Mouse (Mus musculus): ENCODE data around the gene 1700001O22Rik. TPM values are rescaled to one million over a fixed set of nuclear protein-coding genes. Genes with fewer than 3 reads are reported as not detected.

Gene 1700001O22Rik
- total RNA-seq, 2 experiments from 2014 or later: 0.57 to 1.0 TPM

- intact Hi-C loops (cut with DNase I): no loop called here
- peak; percentile 68 to 70 for DNase-seq
These were observed 19.1 kb downstream of the 1700001O22Rik start for GRCm38 (mm10) chr2:30784078-30784994.

GRCm38 (mm10) chr2:30783346-30783745 lies 20.1 kb downstream of the 1700001O22Rik start:
- intact Hi-C loops (cut with DNase I): no loop called here
- DNase-seq: peak; percentile 69 to 79

GRCm38 (mm10) chr2:30782312-30783290 lies 20.9 kb downstream of the 1700001O22Rik start:
- intact Hi-C loops (cut with DNase I): no loop called here
- DNase-seq: no peak

- DNase-seq: no peak
- intact Hi-C loops (cut with DNase I): no loop called here
These were observed 24.2 kb downstream of the 1700001O22Rik start for GRCm38 (mm10) chr2:30779241-30779640.

- intact Hi-C loops (cut with DNase I): no loop called here
- DNase-seq: no peak
These were observed 25.2 kb downstream of the 1700001O22Rik start for GRCm38 (mm10) chr2:30778235-30778634.

- intact Hi-C loops (cut with DNase I): no loop called here
- DNase-seq: no peak
These were observed 26.2 kb downstream of the 1700001O22Rik start for GRCm38 (mm10) chr2:30777266-30777665.

- intact Hi-C loops (cut with DNase I): no loop called here
- DNase-seq: no peak
These were observed 27.5 kb downstream of the 1700001O22Rik start for GRCm38 (mm10) chr2:30775955-30776354.

- DNase-seq: peak in 1 of 2 experiments; percentile 37
- intact Hi-C loops (cut with DNase I): loop anchor here (5.0 kb wide), 1 partner anchor 51 kb away; no protein-coding TSS in a partner anchor
These were observed 30.0 kb downstream of the 1700001O22Rik start for GRCm38 (mm10) chr2:30773313-30774005.

- peak; percentile 49 to 50 for DNase-seq
- intact Hi-C loops (cut with DNase I): loop anchor here (5.0 kb wide), 1 partner anchor 50 kb away; no protein-coding TSS in a partner anchor
These were observed 30.7 kb downstream of the 1700001O22Rik start for GRCm38 (mm10) chr2:30772581-30773312.

GRCm38 (mm10) chr2:30771806-30772460 lies 31.5 kb downstream of the 1700001O22Rik start:
- peak; percentile 78 to 85 for DNase-seq

GRCm38 (mm10) chr2:30771368-30771805 lies 32.1 kb downstream of the 1700001O22Rik start:
- intact Hi-C loops (cut with DNase I): loop anchor here (5.0 kb wide), 1 partner anchor 49 kb away; no protein-coding TSS in a partner anchor
- peak in 1 of 2 experiments; percentile 38 for DNase-seq

More at GRCm38 (mm10) chr2:30771806-30772460, 31.5 kb downstream of the 1700001O22Rik start:
- intact Hi-C loops (cut with DNase I): loop anchor here (5.0 kb wide), 1 partner anchor 50 kb away; no protein-coding TSS in a partner anchor

- intact Hi-C loops (cut with DNase I): no loop called here
- no peak for DNase-seq
These were observed 34.3 kb downstream of the 1700001O22Rik start for GRCm38 (mm10) chr2:30769187-30769586.

GRCm38 (mm10) chr2:30768529-30768928 lies 34.9 kb downstream of the 1700001O22Rik start:
- no peak for DNase-seq
- intact Hi-C loops (cut with DNase I): no loop called here

- DNase-seq: no peak
- intact Hi-C loops (cut with DNase I): no loop called here
These were observed 35.7 kb downstream of the 1700001O22Rik start for GRCm38 (mm10) chr2:30767626-30768240.

- DNase-seq: no peak
- intact Hi-C loops (cut with DNase I): no loop called here
These were observed 37.0 kb downstream of the 1700001O22Rik start for GRCm38 (mm10) chr2:30766446-30766845.

- no peak for DNase-seq
- intact Hi-C loops (cut with DNase I): no loop called here
These were observed 42.8 kb downstream of the 1700001O22Rik start for GRCm38 (mm10) chr2:30760706-30761105.

GRCm38 (mm10) chr2:30759858-30760547 lies 43.5 kb downstream of the 1700001O22Rik start:
- no peak for DNase-seq
- intact Hi-C loops (cut with DNase I): loop anchor here (5.0 kb wide), 1 partner anchor 43 kb away; no protein-coding TSS in a partner anchor
